Mouse (Mus musculus) neural tube, embryonic 15.5 days (tissue): Measurements from ENCODE around the gene Slc24a2. TPM values are rescaled to one million over a fixed set of nuclear protein-coding genes. Genes with fewer than 3 reads are reported as not detected.

ENCODE experiments used
- ATAC-seq: fragments of 200-750 bp; cut with Nextera tagmentation; 2 replicates; pipeline ENCODE4 v1.8.0; 2017; ENCODE audit warnings: mild to moderate bottlenecking, moderate TSS enrichment, moderate library complexity; ENCODE audit not compliant: low FRiP score
- H3K27ac ChIP-seq: fragments of 300-500 bp; sonication (generic); replicated peaks from 2 replicates; pipeline ENCODE4 v1.5.1; 2015; ENCODE audit warnings: mild to moderate bottlenecking, inconsistent platforms
- H3K27me3 ChIP-seq: fragments of 300-500 bp; sonication (generic); replicated peaks from 2 replicates; pipeline ENCODE4 v1.6.1; 2015; ENCODE audit warnings: inconsistent platforms
- H3K36me3 ChIP-seq: fragments of 300-500 bp; sonication (generic); 2 replicates; pipeline ENCODE4 v1.6.1; 2015; ENCODE audit warnings: inconsistent platforms
- H3K4me1 ChIP-seq: fragments of 300-500 bp; sonication (generic); 2 replicates; pipeline ENCODE4 v1.6.1; 2015; ENCODE audit warnings: inconsistent platforms
- H3K4me2 ChIP-seq: fragments of 300-500 bp; sonication (generic); 2 replicates; pipeline ENCODE4 v1.6.1; 2015; ENCODE audit warnings: inconsistent platforms, mild to moderate bottlenecking, moderate library complexity
- H3K4me3 ChIP-seq: fragments of 300-500 bp; sonication (generic); replicated peaks from 2 replicates; pipeline ENCODE4 v1.5.1; 2015; ENCODE audit warnings: mild to moderate bottlenecking, inconsistent platforms
- H3K9ac ChIP-seq: fragments of 300-500 bp; sonication (generic); replicated peaks from 2 replicates; pipeline ENCODE4 v1.6.1; 2015; ENCODE audit warnings: mild to moderate bottlenecking, inconsistent platforms
- H3K9me3 ChIP-seq: fragments of 300-500 bp; sonication (generic); replicated peaks from 2 replicates; pipeline ENCODE4 v1.6.1; 2016; ENCODE audit warnings: inconsistent platforms
- WGBS: fragments of 180-500 bp; shearing (Covaris S2); methylation state at CpG from one replicate; pipeline ENCODE4 v1.1.7; 2015; ENCODE audit warnings: mixed read lengths; 5-methylcytosine and 5-hydroxymethylcytosine counted together
- polyA plus RNA-seq: library from polyadenylated mRNA; unstranded; fragments of >200 nt; fragmentation: Nextera tagmentation; extraction: Ambion mirVana; gene quantifications from 2 replicates; pipeline ENCODE4 v1.2.1, GENCODE M21; 2015

The Slc24a2 gene
- polyA plus RNA-seq, 1 experiment from 2014 or later, result 6.6 TPM

GRCm38 (mm10) chr4:86936706-86937105 is 293.6 kb downstream of the Slc24a2 start:
- H3K9me3 ChIP-seq, result no peaks in the 10 kb centered on the region
- WGBS, result 68% methylated on average over 3 of the region's 3 CpGs
- no peaks in the 10 kb centered on the region for H3K27me3 ChIP-seq
- H3K4me1 ChIP-seq, result no peaks in the 10 kb centered on the region
- H3K36me3 ChIP-seq, result peaks cover 3% of the 10 kb centered on the region; the same call in 1 of the 2 replicates
- H3K4me3 ChIP-seq, result no peak overlapping the region
- H3K27ac ChIP-seq, result no peak overlapping the region
- ATAC-seq, result no peak
- no peak overlapping the region for H3K9ac ChIP-seq
- no peak overlapping the region for H3K4me2 ChIP-seq

GRCm38 (mm10) chr4:86936217-86936616 is 294.1 kb downstream of the Slc24a2 start:
- Histone ChIP-seq H3K36me3 (peaks cover 3% of the 10 kb centered on the region; the same call in 1 of the 2 replicates), H3K4me1 (peaks cover under 1% of the 10 kb centered on the region; the same call in 1 of the 2 replicates), H3K9ac (no peak overlapping the region), H3K9me3 (no peaks in the 10 kb centered on the region), H3K4me2 (no peak overlapping the region), H3K27me3 (no peaks in the 10 kb centered on the region), H3K27ac (no peak overlapping the region), H3K4me3 (no peak overlapping the region)
- 94% methylated on average over 9 of the region's 9 CpGs for WGBS
- ATAC-seq, result no peak
